Mouse (Mus musculus) megakaryocyte, embryonic 14.5 days (primary cell): ENCODE data around the gene Atp1b2.

Experiments used
- FLI1 ChIP-seq: IDR thresholded peaks from 2 replicates; pipeline ENCODE4 v1.6.1; 2012; ENCODE audit warnings: low read length, inconsistent platforms, mixed read lengths
- GATA1 ChIP-seq: IDR thresholded peaks from 3 replicates; pipeline ENCODE4 v1.6.1; 2012; ENCODE audit warnings: mixed read lengths, low read length, inconsistent platforms, borderline replicate concordance

- TF ChIP-seq GATA1 (no peak), FLI1 (no peak)
Measured at GRCm38 (mm10) chr11:69552622-69553340, 53.0 kb downstream of the Atp1b2 start.
